In genomic region chr16:22687711-22688230, GRCm38 (mm10) we compare ENCODE assay signal across 19 mouse cellular contexts. TPM values are rescaled to one million over a fixed set of nuclear protein-coding genes. Genes with fewer than 3 reads are reported as not detected.
A peak's percentile ranks its signal among the peaks of the same experiment; 100 is the strongest.
DNase-seq lines count a peak whose midpoint lies in the region; ATAC-seq and TF ChIP-seq lines count a peak whose summit lies in the region.
"Had no signal": no experiment of that assay in that cellular context is flagged by ENCODE, and none has a peak within 500 bp of the region (broad histone marks: within the 10 kb centered on the region; RNA-seq: fewer than 3 reads in every experiment).

No protein-coding gene starts in this region.

- no peak overlapping the region for H3K9ac ChIP-seq in forebrain, embryonic 14.5 days (ENCODE audit: low read length)
- H3K9ac ChIP-seq in forebrain, embryonic 11.5 days (ENCODE audit: low read length) = no peak overlapping the region
- H3K9ac ChIP-seq: embryonic facial prominence, embryonic 15.5 days; liver, embryonic 13.5 days; neural tube, embryonic 15.5 days; stomach, embryonic 15.5 days had no signal

- intact Hi-C loops in left cerebral cortex, postnatal 14 days (cut with DNase I) = no loop called here
- intact Hi-C loops in gastrocnemius, postnatal 14 days (cut with DNase I; ENCODE audit: low total_unique reads) = no loop called here
- intact Hi-C loops in heart, postnatal 10 days (cut with DNase I) = no loop called here

- peak overlapping the region; percentile 14; the same call in 1 of the 2 replicates for H3K27ac ChIP-seq in forebrain, embryonic 14.5 days (ENCODE audit: low read depth, low read length)
- no peak overlapping the region for H3K27ac ChIP-seq in forebrain, embryonic 11.5 days (ENCODE audit: low read depth, low read length)
- H3K27ac ChIP-seq: embryonic facial prominence, embryonic 15.5 days; heart, adult 2 months; liver, embryonic 13.5 days; neural tube, embryonic 15.5 days; stomach, embryonic 15.5 days had no signal

- H3K27me3 ChIP-seq in forebrain, embryonic 14.5 days (replicated peaks; ENCODE audit: control insufficient read depth, insufficient read depth, low read length) = no peaks in the 10 kb centered on the region
- H3K27me3 ChIP-seq in forebrain, embryonic 11.5 days (ENCODE audit: control insufficient read depth, insufficient read depth, low read length) = no peaks in the 10 kb centered on the region
- H3K27me3 ChIP-seq: embryonic facial prominence, embryonic 15.5 days; liver, embryonic 13.5 days; neural tube, embryonic 15.5 days; stomach, embryonic 15.5 days had no signal

- H3K9me3 ChIP-seq in forebrain, embryonic 14.5 days (replicated peaks; ENCODE audit: control insufficient read depth, low read length) = no peaks in the 10 kb centered on the region
- no peaks in the 10 kb centered on the region for H3K9me3 ChIP-seq in forebrain, embryonic 11.5 days (ENCODE audit: control insufficient read depth, low read length)
- H3K9me3 ChIP-seq: embryonic facial prominence, embryonic 15.5 days; liver, embryonic 13.5 days; neural tube, embryonic 15.5 days; stomach, embryonic 15.5 days had no signal

- H3K36me3 ChIP-seq in forebrain, embryonic 14.5 days (ENCODE audit: control insufficient read depth, insufficient read depth, low read length) = no peaks in the 10 kb centered on the region
- no peaks in the 10 kb centered on the region for H3K36me3 ChIP-seq in forebrain, embryonic 11.5 days (ENCODE audit: control insufficient read depth, insufficient read depth, low read length)
- H3K36me3 ChIP-seq: embryonic facial prominence, embryonic 15.5 days; liver, embryonic 13.5 days; neural tube, embryonic 15.5 days; stomach, embryonic 15.5 days had no signal

- TF ChIP-seq POLR2A in brain, embryonic 14.5 days (IDR thresholded peaks at IDR 0.05; ENCODE audit: borderline replicate concordance, extremely low read depth, insufficient read depth, insufficient read length, poor library complexity, severe bottlenecking) = no peak

- H3K4me1 ChIP-seq in forebrain, embryonic 14.5 days (ENCODE audit: control insufficient read depth, insufficient read depth, low read length) = no peaks in the 10 kb centered on the region
- no peaks in the 10 kb centered on the region for H3K4me1 ChIP-seq in forebrain, embryonic 11.5 days (replicated peaks; ENCODE audit: control insufficient read depth, insufficient read depth, low read length)
- H3K4me1 ChIP-seq: liver, embryonic 13.5 days; neural tube, embryonic 15.5 days; stomach, embryonic 15.5 days had no signal

- TF ChIP-seq CTCF in brain, embryonic 14.5 days (IDR thresholded peaks at IDR 0.05; ENCODE audit: borderline replicate concordance, extremely low read depth, insufficient read depth, insufficient read length) = no peak

- WGBS in forebrain, embryonic 14.5 days = 76% methylated on average over 8 of the region's 8 CpGs
- 79% methylated on average over 8 of the region's 8 CpGs for WGBS in forebrain, embryonic 11.5 days

- DNase-seq in forebrain, embryonic 14.5 days (ENCODE audit: low spot score) = peak; percentile 23
- DNase-seq in forebrain, embryonic 11.5 days (ENCODE audit: low spot score) = no peak
- peak; percentile 45 for DNase-seq in brain, embryonic 14.5 days (ENCODE audit: low read depth)
- peak; percentile 25 to 38 for DNase-seq in frontal cortex, postnatal 14 days (ENCODE audit: low spot score in 2 of 2)
- peak; percentile 44 to 51 for DNase-seq in left cerebral cortex, postnatal 14 days (ENCODE audit: low spot score in 2 of 2)
- no peak for DNase-seq in gastrocnemius, postnatal 14 days
- no peak for DNase-seq in heart, postnatal 10 days
- no peak for DNase-seq in adrenal gland, postnatal 14 days
- DNase-seq: cerebellum, postnatal 25 days; heart, adult 2 months; heart, postnatal 14 days; kidney, adult 18-20 months; liver, embryonic 13.5 days; lung, postnatal 10 days; thymus, postnatal 36 days had no signal

- no peak overlapping the region for H3K4me2 ChIP-seq in forebrain, embryonic 14.5 days (ENCODE audit: low read length)
- H3K4me2 ChIP-seq in forebrain, embryonic 11.5 days (ENCODE audit: low read depth, low read length, severe bottlenecking) = no peak overlapping the region
- H3K4me2 ChIP-seq: embryonic facial prominence, embryonic 15.5 days; liver, embryonic 13.5 days; neural tube, embryonic 15.5 days; stomach, embryonic 15.5 days had no signal

- H3K4me3 ChIP-seq in forebrain, embryonic 14.5 days (ENCODE audit: low read depth, low read length) = no peak overlapping the region
- no peak overlapping the region for H3K4me3 ChIP-seq in forebrain, embryonic 11.5 days (ENCODE audit: low read depth, low read length)
- H3K4me3 ChIP-seq: embryonic facial prominence, embryonic 15.5 days; heart, adult 2 months; liver, embryonic 13.5 days; neural tube, embryonic 15.5 days; stomach, embryonic 15.5 days had no signal

- no peak for ATAC-seq in forebrain, embryonic 14.5 days
- no peak for ATAC-seq in forebrain, embryonic 11.5 days (replicated peaks; ENCODE audit: low FRiP score)
- ATAC-seq: hindbrain, embryonic 16.5 days had no signal

RNA-seq across cellular contexts. Expression of gene Dgkg, which starts 30.8 kb away (rescaled TPM):
- polyA plus RNA-seq in forebrain, embryonic 14.5 days (2014; fragmentation: Nextera tagmentation; extraction: Ambion mirVana) = 2.1 and 3.0 TPM in 2 replicates
- 0.09 and 0.47 TPM in 2 replicates for polyA plus RNA-seq in forebrain, embryonic 11.5 days (2014; fragmentation: Nextera tagmentation; extraction: Ambion mirVana)
- 0.29 and 0.36 TPM in 2 replicates for polyA plus RNA-seq in brain, embryonic 14.5 days (2012; rRNA removed)
- total RNA-seq in left cerebral cortex, postnatal 14 days (2021) = 10 to 100 TPM; 31.0 to 44.2 TPM
- total RNA-seq in gastrocnemius, postnatal 14 days (2021) = under 1 TPM; 0.82 to 0.94 TPM
- total RNA-seq in heart, postnatal 10 days (2021) = under 1 TPM; 0.62 to 0.84 TPM
- total RNA-seq in adrenal gland, postnatal 14 days (2021) = 3.1 and 3.9 TPM in 2 replicates

Comparison
In these comparisons a context has a peak if more than half of its experiments do, and no peak if none do; other contexts are left out.
1. DNase-seq: peak in forebrain, embryonic 14.5 days (single experiment), brain, embryonic 14.5 days (single experiment), frontal cortex, postnatal 14 days (2 of 2) and left cerebral cortex, postnatal 14 days (2 of 2); none in forebrain, embryonic 11.5 days (single experiment), gastrocnemius, postnatal 14 days (single experiment), heart, postnatal 10 days (0 of 2) and adrenal gland, postnatal 14 days (single experiment).